Mouse (Mus musculus): ENCODE data around the gene Slc7a11. TPM values are rescaled to one million over a fixed set of nuclear protein-coding genes. Genes with fewer than 3 reads are reported as not detected.
A peak's percentile ranks its signal among the peaks of the same experiment; 100 is the strongest.

The Slc7a11 gene
- polyA plus RNA-seq, 1 experiment from 2014 or later, result 1.2 TPM

GRCm38 (mm10) chr3:50269680-50270079, 173.7 kb downstream of the Slc7a11 start:
- no peaks in the 10 kb centered on the region for H3K9me3 ChIP-seq (ENCODE audit: control insufficient read depth, low read length)
- no peak for ATAC-seq (ENCODE audit: insufficient read depth, low FRiP score, low TSS enrichment)
- DNase-seq (ENCODE audit: low spot score), result no peak

GRCm38 (mm10) chr3:50262547-50263087, 180.8 kb downstream of the Slc7a11 start:
- no peak overlapping the region for H3K9ac ChIP-seq (ENCODE audit: low read length)
- no peaks in the 10 kb centered on the region for H3K27me3 ChIP-seq (ENCODE audit: control insufficient read depth, insufficient read depth, low read length)
- ATAC-seq (ENCODE audit: insufficient read depth, low FRiP score, low TSS enrichment) (no peak), DNase-seq (ENCODE audit: low spot score) (no peak)
- H3K4me2 ChIP-seq (ENCODE audit: low read depth), result no peak overlapping the region
- H3K36me3 ChIP-seq (ENCODE audit: control insufficient read depth, insufficient read depth, low read length), result no peaks in the 10 kb centered on the region
- H3K4me3 ChIP-seq (ENCODE audit: low read depth, low read length), result no peak overlapping the region
- 59% methylated on average over 2 of the region's 2 CpGs for WGBS
- H3K27ac ChIP-seq (ENCODE audit: low read depth, low read length), result no peak overlapping the region
- H3K9me3 ChIP-seq (ENCODE audit: control insufficient read depth, low read length), result no peaks in the 10 kb centered on the region
- peaks cover 4% of the 10 kb centered on the region; the same call in 1 of the 2 replicates for H3K4me1 ChIP-seq (ENCODE audit: control insufficient read depth, insufficient read depth, low read length)

More at GRCm38 (mm10) chr3:50269680-50270079, 173.7 kb downstream of the Slc7a11 start:
- Histone ChIP-seq H3K9ac (ENCODE audit: low read length) (no peak overlapping the region), H3K36me3 (ENCODE audit: control insufficient read depth, insufficient read depth, low read length) (no peaks in the 10 kb centered on the region), H3K4me1 (ENCODE audit: control insufficient read depth, insufficient read depth, low read length) (no peaks in the 10 kb centered on the region), H3K27me3 (ENCODE audit: control insufficient read depth, insufficient read depth, low read length) (no peaks in the 10 kb centered on the region), H3K4me2 (ENCODE audit: low read depth) (no peak overlapping the region), H3K4me3 (ENCODE audit: low read depth, low read length) (no peak overlapping the region), H3K27ac (ENCODE audit: low read depth, low read length) (no peak overlapping the region)
- 89% methylated on average over 4 of the region's 4 CpGs for WGBS

DNA sequence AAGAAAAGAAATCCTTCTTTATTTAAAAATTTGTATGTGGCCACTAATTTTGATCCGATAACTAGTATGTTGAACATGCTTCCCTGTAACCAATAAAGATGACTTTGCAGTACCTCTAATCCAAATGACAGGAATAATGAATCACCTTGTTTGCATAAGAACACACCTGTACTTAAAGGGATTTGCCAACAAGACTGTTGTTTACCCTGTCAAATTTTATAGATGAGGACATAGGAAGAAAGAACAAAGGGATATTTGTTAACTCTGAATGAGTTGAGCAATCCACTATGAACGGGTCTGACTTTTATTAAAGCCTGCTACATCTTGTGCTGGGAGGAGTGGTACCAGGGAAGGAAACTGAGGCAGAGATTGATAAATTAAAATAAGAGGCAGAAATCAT, 181.3 kb downstream of the Slc7a11 start:
- H3K36me3 ChIP-seq (ENCODE audit: control insufficient read depth, insufficient read depth, low read length), result no peaks in the 10 kb centered on the region
- no peaks in the 10 kb centered on the region for H3K27me3 ChIP-seq (ENCODE audit: control insufficient read depth, insufficient read depth, low read length)
- DNase-seq (ENCODE audit: low spot score) (no peak), ATAC-seq (ENCODE audit: insufficient read depth, low FRiP score, low TSS enrichment) (no peak)
- 70% methylated on average over 2 of the region's 2 CpGs for WGBS
- no peak overlapping the region for H3K4me2 ChIP-seq (ENCODE audit: low read depth)
- H3K9ac ChIP-seq (ENCODE audit: low read length), result no peak overlapping the region
- no peak overlapping the region for H3K27ac ChIP-seq (ENCODE audit: low read depth, low read length)
- no peak overlapping the region for H3K4me3 ChIP-seq (ENCODE audit: low read depth, low read length)
- H3K4me1 ChIP-seq (ENCODE audit: control insufficient read depth, insufficient read depth, low read length), result peaks cover 4% of the 10 kb centered on the region; the same call in 1 of the 2 replicates
- H3K9me3 ChIP-seq (ENCODE audit: control insufficient read depth, low read length), result no peaks in the 10 kb centered on the region

GRCm38 (mm10) chr3:50260667-50261066, 182.7 kb downstream of the Slc7a11 start:
- Histone ChIP-seq H3K4me2 (ENCODE audit: low read depth) (no peak overlapping the region), H3K9ac (ENCODE audit: low read length) (no peak overlapping the region), H3K36me3 (ENCODE audit: control insufficient read depth, insufficient read depth, low read length) (no peaks in the 10 kb centered on the region), H3K27me3 (ENCODE audit: control insufficient read depth, insufficient read depth, low read length) (no peaks in the 10 kb centered on the region), H3K4me1 (ENCODE audit: control insufficient read depth, insufficient read depth, low read length) (peaks cover 4% of the 10 kb centered on the region; the same call in 1 of the 2 replicates), H3K9me3 (ENCODE audit: control insufficient read depth, low read length) (no peaks in the 10 kb centered on the region), H3K4me3 (ENCODE audit: low read depth, low read length) (no peak overlapping the region), H3K27ac (ENCODE audit: low read depth, low read length) (no peak overlapping the region)
- DNase-seq (ENCODE audit: low spot score), result no peak
- ATAC-seq (ENCODE audit: insufficient read depth, low FRiP score, low TSS enrichment), result no peak
- WGBS, result 95% methylated on average over 1 of the region's 1 CpGs

GRCm38 (mm10) chr3:50258852-50259251, 184.6 kb downstream of the Slc7a11 start:
- no peak overlapping the region for H3K27ac ChIP-seq (ENCODE audit: low read depth, low read length)
- no peaks in the 10 kb centered on the region for H3K27me3 ChIP-seq (ENCODE audit: control insufficient read depth, insufficient read depth, low read length)
- peaks cover 4% of the 10 kb centered on the region; the same call in 1 of the 2 replicates for H3K4me1 ChIP-seq (ENCODE audit: control insufficient read depth, insufficient read depth, low read length)
- DNase-seq (ENCODE audit: low spot score), result no peak
- no peak for ATAC-seq (ENCODE audit: insufficient read depth, low FRiP score, low TSS enrichment)
- H3K9me3 ChIP-seq (ENCODE audit: control insufficient read depth, low read length), result no peaks in the 10 kb centered on the region
- H3K4me2 ChIP-seq (ENCODE audit: low read depth), result no peak overlapping the region
- 89% methylated on average over 4 of the region's 4 CpGs for WGBS
- no peak overlapping the region for H3K4me3 ChIP-seq (ENCODE audit: low read depth, low read length)
- no peaks in the 10 kb centered on the region for H3K36me3 ChIP-seq (ENCODE audit: control insufficient read depth, insufficient read depth, low read length)
- no peak overlapping the region for H3K9ac ChIP-seq (ENCODE audit: low read length)

- H3K9ac ChIP-seq (ENCODE audit: low read length), result no peak overlapping the region
- 76% methylated on average over 6 of the region's 6 CpGs for WGBS
- no peak overlapping the region for H3K4me2 ChIP-seq (ENCODE audit: low read depth)
- ATAC-seq (ENCODE audit: insufficient read depth, low FRiP score, low TSS enrichment), result no peak
- H3K9me3 ChIP-seq (ENCODE audit: control insufficient read depth, low read length), result no peaks in the 10 kb centered on the region
- DNase-seq (ENCODE audit: low spot score), result no peak
- no peak overlapping the region for H3K27ac ChIP-seq (ENCODE audit: low read depth, low read length)
- H3K36me3 ChIP-seq (ENCODE audit: control insufficient read depth, insufficient read depth, low read length), result no peaks in the 10 kb centered on the region
- no peaks in the 10 kb centered on the region for H3K4me1 ChIP-seq (ENCODE audit: control insufficient read depth, insufficient read depth, low read length)
- H3K4me3 ChIP-seq (ENCODE audit: low read depth, low read length), result no peak overlapping the region
- H3K27me3 ChIP-seq (ENCODE audit: control insufficient read depth, insufficient read depth, low read length), result no peaks in the 10 kb centered on the region
These were observed 193.7 kb downstream of the Slc7a11 start for GRCm38 (mm10) chr3:50249598-50250300.

- H3K9me3 ChIP-seq (ENCODE audit: control insufficient read depth, low read length), result no peaks in the 10 kb centered on the region
- H3K36me3 ChIP-seq (ENCODE audit: control insufficient read depth, insufficient read depth, low read length), result no peaks in the 10 kb centered on the region
- no peaks in the 10 kb centered on the region for H3K27me3 ChIP-seq (ENCODE audit: control insufficient read depth, insufficient read depth, low read length)
- H3K4me3 ChIP-seq (ENCODE audit: low read depth, low read length), result no peak overlapping the region
- no peak overlapping the region for H3K4me2 ChIP-seq (ENCODE audit: low read depth)
- H3K9ac ChIP-seq (ENCODE audit: low read length), result no peak overlapping the region
- DNase-seq (ENCODE audit: low spot score), result no peak
- ATAC-seq (ENCODE audit: insufficient read depth, low FRiP score, low TSS enrichment), result no peak
- WGBS, result 54% methylated on average over 3 of the region's 3 CpGs
- H3K4me1 ChIP-seq (ENCODE audit: control insufficient read depth, insufficient read depth, low read length), result no peaks in the 10 kb centered on the region
- H3K27ac ChIP-seq (ENCODE audit: low read depth, low read length), result no peak overlapping the region
These were observed 207.4 kb downstream of the Slc7a11 start for GRCm38 (mm10) chr3:50235990-50236389.

GRCm38 (mm10) chr3:50233144-50233543, 210.3 kb downstream of the Slc7a11 start:
- peak; percentile 75 for ATAC-seq (ENCODE audit: insufficient read depth, low FRiP score, low TSS enrichment)
- WGBS, result 31% methylated on average over 5 of the region's 5 CpGs
- no peak overlapping the region for H3K4me2 ChIP-seq (ENCODE audit: low read depth)
- H3K4me3 ChIP-seq (ENCODE audit: low read depth, low read length), result no peak overlapping the region
- no peaks in the 10 kb centered on the region for H3K27me3 ChIP-seq (ENCODE audit: control insufficient read depth, insufficient read depth, low read length)
- H3K9ac ChIP-seq (ENCODE audit: low read length), result no peak overlapping the region
- peak; percentile 28 for DNase-seq (ENCODE audit: low spot score)
- H3K4me1 ChIP-seq (ENCODE audit: control insufficient read depth, insufficient read depth, low read length), result no peaks in the 10 kb centered on the region
- H3K9me3 ChIP-seq (ENCODE audit: control insufficient read depth, low read length), result no peaks in the 10 kb centered on the region
- no peak overlapping the region for H3K27ac ChIP-seq (ENCODE audit: low read depth, low read length)
- H3K36me3 ChIP-seq (ENCODE audit: control insufficient read depth, insufficient read depth, low read length), result no peaks in the 10 kb centered on the region
